ENCODE assay signal across 10 mouse cellular contexts in genomic region chr11:58235152-58235551, GRCm38 (mm10). TPM values are rescaled to one million over a fixed set of nuclear protein-coding genes. Genes with fewer than 3 reads are reported as not detected.
A peak's percentile ranks its signal among the peaks of the same experiment; 100 is the strongest.
DNase-seq lines count a peak whose midpoint lies in the region; ATAC-seq and TF ChIP-seq lines count a peak whose summit lies in the region.
"Had no signal": no experiment of that assay in that cellular context is flagged by ENCODE, and none has a peak within 500 bp of the region (broad histone marks: within the 10 kb centered on the region; RNA-seq: fewer than 3 reads in every experiment).

No protein-coding gene starts in this region.

- no peak overlapping the region for H3K4me3 ChIP-seq in cerebellum, adult 2 months (replicated peaks; ENCODE audit: insufficient read depth, low read depth, low read length)
- H3K4me3 ChIP-seq: neural tube, embryonic 12.5 days had no signal

- TF ChIP-seq CTCF in cerebellum, adult 2 months (IDR thresholded peaks at IDR 0.05; ENCODE audit: borderline replicate concordance, insufficient read depth, low read depth, low read length) = 0 out of 2 replicates have a peak, but pooled peaks have one; percentile 29

- peaks cover 5% of the 10 kb centered on the region; the same call in 1 of the 2 replicates for H3K4me1 ChIP-seq in cerebellum, adult 2 months (ENCODE audit: control insufficient read depth, insufficient read depth, low read length)

- DNase-seq in cerebellum, adult 2 months = no peak
- peak; percentile 16 for DNase-seq in ovary, postnatal 36 days (ENCODE audit: low spot score)
- DNase-seq in ovary, adult 18-20 months (ENCODE audit: low spot score) = no peak
- DNase-seq in gastrocnemius, postnatal 14 days = no peak
- no peak for DNase-seq in layer of hippocampus, postnatal 36 days

- WGBS in cerebellum, adult 2 months = 21% methylated on average over 6 of the region's 6 CpGs

- H3K27me3 ChIP-seq in cerebellum, adult 2 months (ENCODE audit: control insufficient read depth, insufficient read depth, low read length) = no peaks in the 10 kb centered on the region
- H3K27me3 ChIP-seq: neural tube, embryonic 12.5 days had no signal

- intact Hi-C loops in gastrocnemius, postnatal 14 days (cut with DNase I; ENCODE audit: low total_unique reads) = no loop called here

- no peak for ATAC-seq in cerebellum, adult (ENCODE audit: insufficient number of reproducible peaks, low FRiP score, low TSS enrichment)
- ATAC-seq in granulocyte monocyte progenitor cell, adult 5-6 weeks (replicated peaks; ENCODE audit: poor library complexity, severe bottlenecking) = peak; percentile 77
- ATAC-seq in megakaryocyte-erythroid progenitor cell, adult 5-6 weeks (replicated peaks; ENCODE audit: low FRiP score, low TSS enrichment, poor library complexity, severe bottlenecking) = peak; percentile 72

- TF ChIP-seq POLR2A in cerebellum, adult 2 months (IDR thresholded peaks at IDR 0.05; ENCODE audit: borderline replicate concordance, insufficient read depth, low read length) = no peak

- no peak overlapping the region for H3K27ac ChIP-seq in cerebellum, adult 2 months (ENCODE audit: insufficient read depth, low read length)
- H3K27ac ChIP-seq: neural tube, embryonic 12.5 days had no signal

RNA-seq across cellular contexts. Expression of gene Irgm2, which starts 35.7 kb away (rescaled TPM):
- polyA plus RNA-seq in cerebellum, adult 2 months (2012; rRNA removed) = 3.2 and 3.4 TPM in 2 replicates
- total RNA-seq in granulocyte monocyte progenitor cell, adult 5-6 weeks (2014; fragmentation: Nextera tagmentation) = 5.2 and 5.4 TPM in 2 replicates
- total RNA-seq in granulocyte monocyte progenitor cell, adult 5-6 weeks (2017) = 4.2 and 6.3 TPM in 2 replicates
- total RNA-seq in megakaryocyte-erythroid progenitor cell, adult 5-6 weeks (2014; fragmentation: Nextera tagmentation) = 1.2 and 6.1 TPM in 2 replicates
- 2.9 and 3.7 TPM in 2 replicates for total RNA-seq in megakaryocyte-erythroid progenitor cell, adult 5-6 weeks (2017)
- total RNA-seq in gastrocnemius, postnatal 14 days (2021) = 1 to 10 TPM; 4.8 to 5.5 TPM
- 1 to 10 TPM; 2.2 to 2.3 TPM for total RNA-seq in layer of hippocampus, postnatal 36 days (2021)

RNA-seq across cellular contexts. Expression of gene Igtp, which starts 35.8 kb away (rescaled TPM):
- 3.3 and 4.9 TPM in 2 replicates for polyA plus RNA-seq in cerebellum, adult 2 months (2012; rRNA removed)
- 8.5 and 9.6 TPM in 2 replicates for total RNA-seq in granulocyte monocyte progenitor cell, adult 5-6 weeks (2014; fragmentation: Nextera tagmentation)
- total RNA-seq in granulocyte monocyte progenitor cell, adult 5-6 weeks (2017) = 8.7 and 11.8 TPM in 2 replicates
- 12.8 and 15.3 TPM in 2 replicates for total RNA-seq in megakaryocyte-erythroid progenitor cell, adult 5-6 weeks (2014; fragmentation: Nextera tagmentation)
- 11.5 and 12.3 TPM in 2 replicates for total RNA-seq in megakaryocyte-erythroid progenitor cell, adult 5-6 weeks (2017)
- total RNA-seq in gastrocnemius, postnatal 14 days (2021) = 1 to 10 TPM; 3.5 to 3.7 TPM
- total RNA-seq in layer of hippocampus, postnatal 36 days (2021) = 1 to 10 TPM; 2.1 TPM

RNA-seq across cellular contexts. Expression of gene 4930438A08Rik, which starts 39.4 kb away (rescaled TPM):
- 0.06 TPM in 1 of 2 replicates, not detected in the other for polyA plus RNA-seq in cerebellum, adult 2 months (2012; rRNA removed)
- total RNA-seq in granulocyte monocyte progenitor cell, adult 5-6 weeks (2014; fragmentation: Nextera tagmentation) = 2.2 TPM in 1 of 2 replicates, not detected in the other
- total RNA-seq in granulocyte monocyte progenitor cell, adult 5-6 weeks (2017) = 2.8 and 4.7 TPM in 2 replicates
- 2.3 TPM in 1 of 2 replicates, not detected in the other for total RNA-seq in megakaryocyte-erythroid progenitor cell, adult 5-6 weeks (2014; fragmentation: Nextera tagmentation)
- total RNA-seq in megakaryocyte-erythroid progenitor cell, adult 5-6 weeks (2017) = 0.19 TPM in 1 of 2 replicates, not detected in the other
- not detected for total RNA-seq in gastrocnemius, postnatal 14 days (2021)
- not detected for total RNA-seq in layer of hippocampus, postnatal 36 days (2021)
- total RNA-seq: heart, postnatal 14 days had no signal
